In genomic region chr13:43526289-43526688, GRCm38 (mm10) we compare ENCODE assay signal across 21 mouse cellular contexts. TPM values are rescaled to one million over a fixed set of nuclear protein-coding genes. Genes with fewer than 3 reads are reported as not detected.
DNase-seq lines count a peak whose midpoint lies in the region; ATAC-seq and TF ChIP-seq lines count a peak whose summit lies in the region.
"Had no signal": no experiment of that assay in that cellular context is flagged by ENCODE, and none has a peak within 500 bp of the region (broad histone marks: within the 10 kb centered on the region; RNA-seq: fewer than 3 reads in every experiment).

No protein-coding gene starts in this region.

- no peaks in the 10 kb centered on the region for H3K79me2 ChIP-seq in liver, adult 2 months (ENCODE audit: control insufficient read depth, insufficient read depth, low read length)

- TF ChIP-seq POLR2A in liver, adult 2 months (IDR thresholded peaks at IDR 0.05; ENCODE audit: extremely low read depth, insufficient read depth, low read length), result no peak
- TF ChIP-seq POLR2A in ES-Bruce4 (IDR thresholded peaks at IDR 0.05; ENCODE audit: insufficient read depth, low read length), result no peak

- no peak overlapping the region for H3K4me2 ChIP-seq in liver, embryonic 11.5 days
- no peak overlapping the region for H3K4me2 ChIP-seq in stomach, embryonic 15.5 days
- H3K4me2 ChIP-seq: forebrain, embryonic 13.5 days; heart, embryonic 12.5 days; hindbrain, embryonic 14.5 days; limb, embryonic 13.5 days; liver, embryonic 15.5 days; midbrain, embryonic 13.5 days had no signal

- no peaks in the 10 kb centered on the region for H3K9me3 ChIP-seq in liver, embryonic 11.5 days (ENCODE audit: control insufficient read depth, low read length)
- H3K9me3 ChIP-seq in ES-Bruce4 (replicated peaks; ENCODE audit: control insufficient read depth, insufficient read depth, low read length, poor library complexity, severe bottlenecking), result no peaks in the 10 kb centered on the region
- H3K9me3 ChIP-seq in stomach, embryonic 15.5 days, result no peaks in the 10 kb centered on the region
- H3K9me3 ChIP-seq: forebrain, embryonic 13.5 days; heart, embryonic 12.5 days; limb, embryonic 13.5 days; liver, embryonic 15.5 days had no signal

- 45% methylated on average over 5 of the region's 5 CpGs for WGBS in liver, adult 2 months
- WGBS in liver, embryonic 11.5 days, result 75% methylated on average over 5 of the region's 5 CpGs
- WGBS in stomach, embryonic 15.5 days, result 66% methylated on average over 5 of the region's 5 CpGs

- DNase-seq in gastrocnemius, adult 2 months, result no peak
- no peak for DNase-seq in gastrocnemius, postnatal 14 days
- DNase-seq in liver, adult 2 months (ENCODE audit: extremely low read depth, low read depth, low spot score), result peak; percentile 50
- DNase-seq in liver, embryonic 11.5 days (ENCODE audit: low spot score), result no peak
- DNase-seq in heart, postnatal 14 days, result no peak
- DNase-seq: adrenal gland, adult 2 months; cerebellum, adult 18-20 months; cerebellum, postnatal 14 days; embryo, embryonic 11 days; heart, postnatal 10 days; kidney, adult 8-10 months; kidney, postnatal 10 days had no signal

- no peaks in the 10 kb centered on the region for H3K36me3 ChIP-seq in liver, adult 2 months (ENCODE audit: control insufficient read depth, insufficient read depth, low read length)
- no peaks in the 10 kb centered on the region for H3K36me3 ChIP-seq in liver, embryonic 11.5 days (ENCODE audit: control insufficient read depth, insufficient read depth, low read length)
- H3K36me3 ChIP-seq in ES-Bruce4 (ENCODE audit: control insufficient read depth, insufficient read depth, low read length, poor library complexity, severe bottlenecking), result no peaks in the 10 kb centered on the region
- H3K36me3 ChIP-seq in stomach, embryonic 15.5 days, result no peaks in the 10 kb centered on the region
- H3K36me3 ChIP-seq: heart, embryonic 12.5 days; limb, embryonic 13.5 days; liver, embryonic 15.5 days; midbrain, embryonic 13.5 days had no signal

- H3K9ac ChIP-seq in liver, adult 2 months (ENCODE audit: low read depth, low read length), result no peak overlapping the region
- no peak overlapping the region for H3K9ac ChIP-seq in liver, embryonic 11.5 days (ENCODE audit: low read depth, low read length)
- H3K9ac ChIP-seq in ES-Bruce4 (ENCODE audit: low read depth, poor library complexity, severe bottlenecking), result no peak overlapping the region
- H3K9ac ChIP-seq in stomach, embryonic 15.5 days, result no peak overlapping the region
- H3K9ac ChIP-seq: heart, embryonic 12.5 days; hindbrain, embryonic 14.5 days; limb, embryonic 13.5 days; liver, embryonic 15.5 days had no signal

- no peak for TF ChIP-seq CTCF in gastrocnemius, adult 2 months (IDR thresholded peaks at IDR 0.05)
- no peak for TF ChIP-seq CTCF in liver, adult 2 months (IDR thresholded peaks at IDR 0.05; ENCODE audit: low read depth, low read length)
- no peak for TF ChIP-seq CTCF in ES-Bruce4 (IDR thresholded peaks at IDR 0.05; ENCODE audit: low read depth, low read length)

- no peak for ATAC-seq in liver, embryonic 11.5 days (replicated peaks; ENCODE audit: low FRiP score)
- ATAC-seq in stomach, embryonic 15.5 days (ENCODE audit: insufficient read depth, low FRiP score, low read depth), result no peak
- ATAC-seq: inflammation-experienced regulatory T-cells, adult 6 months had no signal

- intact Hi-C loops in gastrocnemius, adult 2 months (cut with DNase I), result no loop called here
- intact Hi-C loops in gastrocnemius, postnatal 14 days (cut with DNase I; ENCODE audit: low total_unique reads), result no loop called here
- intact Hi-C loops in heart, postnatal 14 days (cut with DNase I), result no loop called here

- H3K27ac ChIP-seq in gastrocnemius, adult 2 months, result peak overlapping the region; percentile 85; the same call in 1 of the 2 replicates
- no peak overlapping the region for H3K27ac ChIP-seq in liver, adult 2 months (replicated peaks; ENCODE audit: insufficient read depth, low read depth, low read length)
- H3K27ac ChIP-seq in liver, embryonic 11.5 days (ENCODE audit: low read depth, low read length), result no peak overlapping the region
- H3K27ac ChIP-seq in ES-Bruce4 (ENCODE audit: insufficient read depth, low read length), result no peak overlapping the region
- H3K27ac ChIP-seq in stomach, embryonic 15.5 days, result 0 out of 2 replicates have a peak overlapping the region, but pooled peaks have one; percentile 4

- TF ChIP-seq EP300 in ES-Bruce4 (IDR thresholded peaks at IDR 0.05; ENCODE audit: insufficient read depth, low read depth, low read length), result peak; percentile 67; the same call in 1 of the 2 replicates

- H3K27me3 ChIP-seq in liver, adult 2 months (ENCODE audit: control insufficient read depth, insufficient read depth, low read length), result no peaks in the 10 kb centered on the region
- no peaks in the 10 kb centered on the region for H3K27me3 ChIP-seq in liver, embryonic 11.5 days (replicated peaks; ENCODE audit: control insufficient read depth, insufficient read depth, low read length)
- H3K27me3 ChIP-seq in ES-Bruce4 (ENCODE audit: control insufficient read depth, insufficient read depth, low read length, poor library complexity, severe bottlenecking), result no peaks in the 10 kb centered on the region
- no peaks in the 10 kb centered on the region for H3K27me3 ChIP-seq in stomach, embryonic 15.5 days (replicated peaks)
- H3K27me3 ChIP-seq: forebrain, embryonic 13.5 days; heart, embryonic 12.5 days; limb, embryonic 13.5 days; liver, embryonic 15.5 days; midbrain, embryonic 13.5 days had no signal

- peaks cover 20% of the 10 kb centered on the region for H3K4me1 ChIP-seq in liver, adult 2 months (ENCODE audit: control insufficient read depth, insufficient read depth, low read length)
- peaks cover 23% of the 10 kb centered on the region for H3K4me1 ChIP-seq in liver, embryonic 11.5 days (replicated peaks; ENCODE audit: control insufficient read depth, insufficient read depth, low read length)
- H3K4me1 ChIP-seq in ES-Bruce4 (ENCODE audit: control insufficient read depth, insufficient read depth, low read length), result peaks cover 4% of the 10 kb centered on the region
- peaks cover 25% of the 10 kb centered on the region for H3K4me1 ChIP-seq in stomach, embryonic 15.5 days

- no peak overlapping the region for H3K4me3 ChIP-seq in gastrocnemius, adult 2 months
- no peak overlapping the region for H3K4me3 ChIP-seq in liver, adult 2 months (ENCODE audit: insufficient read depth, low read depth, low read length)
- H3K4me3 ChIP-seq in liver, embryonic 11.5 days (ENCODE audit: low read depth, low read length), result no peak overlapping the region
- H3K4me3 ChIP-seq in ES-Bruce4 (ENCODE audit: low read depth, low read length), result no peak overlapping the region
- no peak overlapping the region for H3K4me3 ChIP-seq in stomach, embryonic 15.5 days (replicated peaks)
- H3K4me3 ChIP-seq: forebrain, embryonic 13.5 days; heart, embryonic 12.5 days; limb, embryonic 13.5 days; liver, embryonic 15.5 days; midbrain, embryonic 13.5 days had no signal

RNA-seq across cellular contexts. Expression of gene Mcur1, which starts 33.7 kb away (rescaled TPM):
- 10 to 100 TPM; 30.4 to 36.1 TPM for total RNA-seq in gastrocnemius, adult 2 months (2021)
- total RNA-seq in gastrocnemius, postnatal 14 days (2021), result 10 to 100 TPM; 21.1 to 21.8 TPM
- 14.7 and 17.9 TPM in 2 replicates for total RNA-seq in liver, adult 2 months (2014; rRNA removed)
- 14.8 and 16.6 TPM in 2 replicates for polyA plus RNA-seq in liver, adult 2 months (2012; rRNA removed)
- 12.0 and 12.7 TPM in 2 replicates for polyA plus RNA-seq in liver, embryonic 11.5 days (2014; fragmentation: Nextera tagmentation; extraction: Ambion mirVana)
- 6.1 and 7.8 TPM in 2 replicates for polyA plus RNA-seq in ES-Bruce4 (2011; ENCODE audit: insufficient read depth, insufficient read length, low read depth, missing spikeins)
- 12.7 and 14.8 TPM in 2 replicates for polyA plus RNA-seq in stomach, embryonic 15.5 days (2015; fragmentation: Nextera tagmentation; extraction: Ambion mirVana)
- total RNA-seq in heart, postnatal 14 days (2021), result 10 to 100 TPM; 45.7 to 47.5 TPM

RNA-seq across cellular contexts. Expression of gene Ranbp9, which starts 45.2 kb away (rescaled TPM):
- 10 to 100 TPM; 48.6 to 51.2 TPM for total RNA-seq in gastrocnemius, adult 2 months (2021)
- total RNA-seq in gastrocnemius, postnatal 14 days (2021), result 10 to 100 TPM; 33.5 to 36.1 TPM
- 27.8 and 32.8 TPM in 2 replicates for total RNA-seq in liver, adult 2 months (2014; rRNA removed)
- 10.6 and 17.8 TPM in 2 replicates for polyA plus RNA-seq in liver, adult 2 months (2012; rRNA removed)
- 6.3 and 7.1 TPM in 2 replicates for polyA plus RNA-seq in liver, embryonic 11.5 days (2014; fragmentation: Nextera tagmentation; extraction: Ambion mirVana)
- 69.9 and 79.6 TPM in 2 replicates for polyA plus RNA-seq in ES-Bruce4 (2011; ENCODE audit: insufficient read depth, insufficient read length, low read depth, missing spikeins)
- polyA plus RNA-seq in stomach, embryonic 15.5 days (2015; fragmentation: Nextera tagmentation; extraction: Ambion mirVana), result 8.9 and 9.6 TPM in 2 replicates
- total RNA-seq in heart, postnatal 14 days (2021), result 10 to 100 TPM; 45.7 to 45.9 TPM

Comparison
In these comparisons a context has a peak if more than half of its experiments do, and no peak if none do; other contexts are left out.
1. H3K27ac ChIP-seq: peak in gastrocnemius, adult 2 months (single experiment) and stomach, embryonic 15.5 days (single experiment); none in liver, adult 2 months (single experiment), liver, embryonic 11.5 days (single experiment) and ES-Bruce4 (single experiment).